Mouse (Mus musculus): ENCODE measurements at regions not wholly inside any gene's neighbourhood (a gene's known extent, or its start where the extent isn't known, plus 50 kb on each side); places are given as distances from the start of the nearest gene placed in this dataset.

- no peak overlapping the region for H3K9ac ChIP-seq
- no peak overlapping the region for H3K27ac ChIP-seq (ENCODE audit: poor library complexity, severe bottlenecking)
- no peak overlapping the region for H3K4me2 ChIP-seq
- H3K9me3 ChIP-seq (replicated peaks), result no peaks in the 10 kb centered on the region
- no peak for ATAC-seq (ENCODE audit: insufficient number of reproducible peaks, low FRiP score)
- H3K27me3 ChIP-seq (replicated peaks), result no peaks in the 10 kb centered on the region
- no peaks in the 10 kb centered on the region for H3K4me1 ChIP-seq (replicated peaks)
- no peaks in the 10 kb centered on the region for H3K36me3 ChIP-seq
- 75% methylated on average over 3 of the region's 3 CpGs for WGBS
- no peak overlapping the region for H3K4me3 ChIP-seq
These were observed 377.7 kb downstream of the Cdk5rap2 start for GRCm38 (mm10) chr4:70032497-70032896.

DNA sequence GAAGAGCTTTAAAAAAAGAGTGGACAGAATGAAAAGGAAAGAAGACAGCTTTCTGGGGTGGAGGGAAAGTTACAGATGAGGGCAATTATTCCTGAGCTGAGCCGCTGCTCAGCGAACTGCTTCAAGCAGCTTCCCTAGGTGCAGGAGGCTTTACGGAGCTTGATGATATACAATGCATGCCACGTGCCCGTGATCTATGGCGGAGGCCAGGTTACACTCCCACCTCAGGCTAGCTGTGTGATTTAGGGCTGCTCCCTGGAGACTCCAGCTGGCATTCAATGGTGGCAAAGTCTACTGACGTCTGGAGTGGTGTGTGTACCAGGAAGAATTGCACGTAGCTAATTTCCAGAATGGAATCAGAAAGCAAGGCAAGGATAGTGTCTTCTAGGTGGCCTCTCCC lies 383.4 kb downstream of the Cdk5rap2 start:
- WGBS, result 80% methylated on average over 8 of the region's 8 CpGs

GRCm38 (mm10) chr4:70024838-70025376 lies 385.3 kb downstream of the Cdk5rap2 start:
- 0 out of 2 replicates have a peak, but pooled peaks cover 2% of the 10 kb centered on the region for H3K9me3 ChIP-seq (replicated peaks)
- H3K4me2 ChIP-seq, result no peak overlapping the region
- 80% methylated on average over 3 of the region's 3 CpGs for WGBS
- no peaks in the 10 kb centered on the region for H3K4me1 ChIP-seq (replicated peaks)
- H3K27me3 ChIP-seq (replicated peaks), result no peaks in the 10 kb centered on the region
- H3K9ac ChIP-seq, result no peak overlapping the region
- no peak overlapping the region for H3K4me3 ChIP-seq
- H3K27ac ChIP-seq (ENCODE audit: poor library complexity, severe bottlenecking), result no peak overlapping the region
- ATAC-seq (ENCODE audit: insufficient number of reproducible peaks, low FRiP score), result no peak
- no peaks in the 10 kb centered on the region for H3K36me3 ChIP-seq

More for the DNA sequence above, 383.4 kb downstream of the Cdk5rap2 start:
- no peak overlapping the region for H3K4me3 ChIP-seq
- no peak overlapping the region for H3K9ac ChIP-seq
- H3K9me3 ChIP-seq (replicated peaks), result no peaks in the 10 kb centered on the region
- no peaks in the 10 kb centered on the region for H3K27me3 ChIP-seq (replicated peaks)
- no peaks in the 10 kb centered on the region for H3K4me1 ChIP-seq (replicated peaks)
- no peak overlapping the region for H3K27ac ChIP-seq (ENCODE audit: poor library complexity, severe bottlenecking)
- H3K4me2 ChIP-seq, result no peak overlapping the region
- ATAC-seq (ENCODE audit: insufficient number of reproducible peaks, low FRiP score), result no peak
- H3K36me3 ChIP-seq, result no peaks in the 10 kb centered on the region

GRCm38 (mm10) chr4:70020905-70021470 lies 389.3 kb downstream of the Cdk5rap2 start:
- H3K27me3 ChIP-seq (replicated peaks), result no peaks in the 10 kb centered on the region
- no peak overlapping the region for H3K27ac ChIP-seq (ENCODE audit: poor library complexity, severe bottlenecking)
- no peak overlapping the region for H3K4me3 ChIP-seq
- no peak for ATAC-seq (ENCODE audit: insufficient number of reproducible peaks, low FRiP score)
- no peaks in the 10 kb centered on the region for H3K4me1 ChIP-seq (replicated peaks)
- no peak overlapping the region for H3K9ac ChIP-seq
- H3K4me2 ChIP-seq, result no peak overlapping the region
- no peaks in the 10 kb centered on the region for H3K36me3 ChIP-seq
- 0 out of 2 replicates have a peak, but pooled peaks cover 2% of the 10 kb centered on the region for H3K9me3 ChIP-seq (replicated peaks)
- WGBS, result 75% methylated on average over 6 of the region's 6 CpGs

DNA sequence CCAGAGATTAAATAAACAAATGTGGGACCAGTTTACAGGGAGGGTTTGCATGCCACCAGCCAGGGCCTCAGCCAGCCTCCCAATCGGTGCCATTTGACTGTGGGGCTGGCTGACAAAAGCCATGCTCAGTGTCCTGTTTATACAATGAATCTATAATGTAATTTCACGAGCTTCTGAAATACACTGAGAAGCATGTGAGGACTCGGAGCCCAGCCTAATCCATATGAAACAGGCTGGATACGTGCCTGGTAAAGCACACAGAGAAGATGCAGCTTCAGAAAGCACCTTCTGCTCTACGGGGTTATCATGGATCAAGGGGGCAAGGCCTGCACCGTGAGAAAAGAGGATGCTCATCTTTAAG lies 398.0 kb downstream of the Cdk5rap2 start:
- no peak overlapping the region for H3K9ac ChIP-seq
- H3K4me2 ChIP-seq, result no peak overlapping the region
- no peak overlapping the region for H3K27ac ChIP-seq (ENCODE audit: poor library complexity, severe bottlenecking)
- ATAC-seq (ENCODE audit: insufficient number of reproducible peaks, low FRiP score), result no peak
- H3K27me3 ChIP-seq (replicated peaks), result no peaks in the 10 kb centered on the region
- H3K36me3 ChIP-seq, result no peaks in the 10 kb centered on the region
- no peaks in the 10 kb centered on the region for H3K4me1 ChIP-seq (replicated peaks)
- H3K4me3 ChIP-seq, result no peak overlapping the region
- H3K9me3 ChIP-seq (replicated peaks), result no peaks in the 10 kb centered on the region
- WGBS, result 56% methylated on average over 6 of the region's 6 CpGs

DNA sequence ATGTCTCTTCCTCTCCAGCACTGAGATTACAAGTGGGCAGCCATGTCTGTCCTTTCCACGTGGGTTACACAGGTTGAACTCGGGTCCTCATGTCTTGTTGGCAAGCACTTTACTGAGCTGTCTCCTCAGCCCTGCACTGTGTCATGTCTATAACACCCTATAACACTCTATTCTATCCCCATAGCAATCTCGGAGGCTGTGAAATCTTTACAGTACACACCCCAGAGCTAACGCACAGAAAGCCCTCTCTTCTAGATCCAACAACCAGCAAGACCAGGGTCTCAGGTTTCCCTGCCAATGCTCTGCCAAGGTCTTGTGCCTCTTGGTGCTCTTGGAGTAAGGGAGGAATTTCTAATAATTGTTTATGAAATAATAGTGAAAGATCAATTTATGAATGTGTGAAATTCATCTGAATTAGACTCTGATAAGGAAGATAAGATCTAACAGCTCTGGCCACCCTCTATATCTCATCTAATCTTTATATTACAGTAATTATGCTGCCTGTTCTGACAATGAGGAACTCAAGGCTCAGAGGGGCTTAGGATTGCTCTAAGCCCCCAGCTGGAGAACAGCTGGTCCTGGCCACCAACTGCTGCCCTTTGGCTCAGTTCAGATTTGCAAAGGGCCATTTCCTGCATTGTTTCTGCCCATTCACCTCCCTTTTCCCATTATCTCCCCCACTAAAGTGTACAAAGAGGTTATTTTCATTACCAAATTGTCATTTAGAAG lies 398.6 kb downstream of the Cdk5rap2 start:
- H3K9me3 ChIP-seq (replicated peaks), result no peaks in the 10 kb centered on the region
- H3K27me3 ChIP-seq (replicated peaks), result no peaks in the 10 kb centered on the region
- ATAC-seq (ENCODE audit: insufficient number of reproducible peaks, low FRiP score), result no peak
- no peak overlapping the region for H3K27ac ChIP-seq (ENCODE audit: poor library complexity, severe bottlenecking)
- H3K4me1 ChIP-seq (replicated peaks), result no peaks in the 10 kb centered on the region
- no peak overlapping the region for H3K4me2 ChIP-seq
- WGBS, result 58% methylated on average over 4 of the region's 4 CpGs
- no peaks in the 10 kb centered on the region for H3K36me3 ChIP-seq
- no peak overlapping the region for H3K4me3 ChIP-seq
- H3K9ac ChIP-seq, result no peak overlapping the region

- H3K4me2 ChIP-seq, result no peak overlapping the region
- no peaks in the 10 kb centered on the region for H3K4me1 ChIP-seq (replicated peaks)
- H3K27ac ChIP-seq (ENCODE audit: poor library complexity, severe bottlenecking), result no peak overlapping the region
- no peaks in the 10 kb centered on the region for H3K9me3 ChIP-seq (replicated peaks)
- H3K9ac ChIP-seq, result no peak overlapping the region
- no peak overlapping the region for H3K4me3 ChIP-seq
- H3K27me3 ChIP-seq (replicated peaks), result no peaks in the 10 kb centered on the region
- no peaks in the 10 kb centered on the region for H3K36me3 ChIP-seq
- 70% methylated on average over 1 of the region's 1 CpGs for WGBS
- ATAC-seq (ENCODE audit: insufficient number of reproducible peaks, low FRiP score), result no peak
These were observed 399.8 kb downstream of the Cdk5rap2 start for GRCm38 (mm10) chr4:70010466-70010865.

DNA sequence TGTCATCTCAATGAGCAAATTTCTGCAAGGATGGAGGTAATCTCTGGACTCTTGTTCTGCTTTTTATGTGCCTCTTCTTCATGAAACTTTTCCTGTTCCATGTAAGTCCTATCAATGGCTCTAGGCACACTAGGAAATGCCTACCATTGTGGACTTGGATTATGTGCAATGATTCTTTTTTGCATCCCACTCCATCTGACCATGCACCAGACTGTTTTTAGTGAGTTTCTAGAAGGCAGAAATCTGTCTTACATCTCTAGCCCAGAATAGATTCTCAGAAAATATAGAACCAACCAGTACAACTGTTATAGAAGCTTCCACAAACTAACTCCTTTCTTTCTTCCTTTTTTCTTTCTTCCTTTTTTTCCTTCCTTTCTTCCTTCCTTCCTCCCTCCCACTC lies 405.3 kb downstream of the Cdk5rap2 start:
- no peaks in the 10 kb centered on the region for H3K36me3 ChIP-seq

GRCm38 (mm10) chr4:69993226-69993625 lies 417.0 kb downstream of the Cdk5rap2 start:
- 95% methylated on average over 3 of the region's 3 CpGs for WGBS
- H3K4me1 ChIP-seq (replicated peaks), result no peaks in the 10 kb centered on the region
- H3K4me2 ChIP-seq, result no peak overlapping the region
- H3K9ac ChIP-seq, result no peak overlapping the region
- H3K36me3 ChIP-seq, result no peaks in the 10 kb centered on the region
- no peaks in the 10 kb centered on the region for H3K9me3 ChIP-seq (replicated peaks)
- H3K27ac ChIP-seq (ENCODE audit: poor library complexity, severe bottlenecking), result no peak overlapping the region
- ATAC-seq (ENCODE audit: insufficient number of reproducible peaks, low FRiP score), result no peak
- no peak overlapping the region for H3K4me3 ChIP-seq
- no peaks in the 10 kb centered on the region for H3K27me3 ChIP-seq (replicated peaks)

More for the DNA sequence above, 405.3 kb downstream of the Cdk5rap2 start:
- no peak overlapping the region for H3K9ac ChIP-seq
- no peak overlapping the region for H3K4me2 ChIP-seq
- H3K27me3 ChIP-seq (replicated peaks), result no peaks in the 10 kb centered on the region
- ATAC-seq (ENCODE audit: insufficient number of reproducible peaks, low FRiP score), result no peak
- no peak overlapping the region for H3K27ac ChIP-seq (ENCODE audit: poor library complexity, severe bottlenecking)
- no peaks in the 10 kb centered on the region for H3K4me1 ChIP-seq (replicated peaks)
- peaks cover 3% of the 10 kb centered on the region for H3K9me3 ChIP-seq (replicated peaks)
- H3K4me3 ChIP-seq, result no peak overlapping the region

DNA sequence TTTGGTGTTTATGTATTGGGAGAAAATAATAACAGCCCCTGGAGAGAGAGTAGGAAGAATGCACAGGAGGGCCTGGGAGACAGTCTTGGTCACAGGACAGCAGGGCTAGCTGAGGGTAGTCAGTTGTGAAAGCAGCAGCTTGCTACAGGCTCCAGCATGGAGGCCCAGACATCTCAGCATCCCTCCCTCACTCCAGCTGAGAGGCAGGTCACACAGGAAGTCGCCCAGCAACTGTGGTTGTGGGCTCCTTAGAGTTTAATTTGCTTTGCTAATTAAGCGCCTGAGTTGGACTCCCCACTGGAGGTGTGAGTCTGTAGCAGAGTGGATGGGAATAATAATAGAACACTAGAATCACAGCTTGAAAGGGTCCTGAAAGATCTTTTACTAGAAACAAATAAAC lies 436.0 kb downstream of the Cdk5rap2 start:
- Histone ChIP-seq H3K27ac (ENCODE audit: poor library complexity, severe bottlenecking) (no peak overlapping the region), H3K9me3 (replicated peaks) (0 out of 2 replicates have a peak, but pooled peaks cover 3% of the 10 kb centered on the region), H3K27me3 (replicated peaks) (no peaks in the 10 kb centered on the region), H3K36me3 (no peaks in the 10 kb centered on the region), H3K4me1 (replicated peaks) (no peaks in the 10 kb centered on the region), H3K9ac (no peak overlapping the region), H3K4me3 (no peak overlapping the region), H3K4me2 (no peak overlapping the region)
- WGBS, result 36% methylated on average over 2 of the region's 2 CpGs
- ATAC-seq (ENCODE audit: insufficient number of reproducible peaks, low FRiP score), result no peak

DNA sequence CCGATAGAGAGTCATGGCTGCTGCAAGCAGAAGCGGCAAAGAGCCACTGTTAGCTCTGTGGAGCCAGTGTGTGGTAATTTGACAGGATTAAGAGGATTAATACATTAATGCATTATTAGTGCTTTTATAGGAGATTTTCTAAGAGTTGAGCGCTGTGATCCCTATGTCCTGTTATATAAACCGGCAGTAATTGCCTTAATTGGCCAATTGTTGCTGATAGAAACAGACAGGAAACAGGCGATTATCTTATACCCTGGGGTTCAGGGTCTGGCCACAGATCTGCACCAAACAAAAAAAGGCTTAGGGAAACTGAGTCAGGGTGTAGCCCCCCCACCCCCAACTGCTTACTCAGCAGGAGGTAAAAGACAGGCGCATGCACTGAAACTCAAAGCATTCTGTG lies 436.7 kb downstream of the Cdk5rap2 start:
- Histone ChIP-seq H3K4me1 (replicated peaks) (no peaks in the 10 kb centered on the region), H3K27me3 (replicated peaks) (no peaks in the 10 kb centered on the region), H3K27ac (ENCODE audit: poor library complexity, severe bottlenecking) (no peak overlapping the region), H3K9ac (no peak overlapping the region), H3K9me3 (replicated peaks) (0 out of 2 replicates have a peak, but pooled peaks cover 3% of the 10 kb centered on the region), H3K4me2 (no peak overlapping the region), H3K4me3 (no peak overlapping the region), H3K36me3 (no peaks in the 10 kb centered on the region)
- 62% methylated on average over 6 of the region's 6 CpGs for WGBS
- ATAC-seq (ENCODE audit: insufficient number of reproducible peaks, low FRiP score), result no peak

Measured in heart, embryonic 12.5 days (tissue).